Mouse (Mus musculus) cerebral cortex, adult 2 months (tissue): Measurements from ENCODE around the gene Hao1.

Experiments used
- WGBS: fragments of 180-500 bp; shearing (Covaris S2); methylation state at CpG from one replicate; pipeline ENCODE4 v1.1.7; 2018; 5-methylcytosine and 5-hydroxymethylcytosine counted together

The Hao1 gene

GRCm38 (mm10) chr2:134554221-134554727 is at the start of gene Hao1:
Hao1 (minus strand) TSS chr2:134554368.
- 85% methylated on average over 8 of the region's 8 CpGs for WGBS

DNA sequence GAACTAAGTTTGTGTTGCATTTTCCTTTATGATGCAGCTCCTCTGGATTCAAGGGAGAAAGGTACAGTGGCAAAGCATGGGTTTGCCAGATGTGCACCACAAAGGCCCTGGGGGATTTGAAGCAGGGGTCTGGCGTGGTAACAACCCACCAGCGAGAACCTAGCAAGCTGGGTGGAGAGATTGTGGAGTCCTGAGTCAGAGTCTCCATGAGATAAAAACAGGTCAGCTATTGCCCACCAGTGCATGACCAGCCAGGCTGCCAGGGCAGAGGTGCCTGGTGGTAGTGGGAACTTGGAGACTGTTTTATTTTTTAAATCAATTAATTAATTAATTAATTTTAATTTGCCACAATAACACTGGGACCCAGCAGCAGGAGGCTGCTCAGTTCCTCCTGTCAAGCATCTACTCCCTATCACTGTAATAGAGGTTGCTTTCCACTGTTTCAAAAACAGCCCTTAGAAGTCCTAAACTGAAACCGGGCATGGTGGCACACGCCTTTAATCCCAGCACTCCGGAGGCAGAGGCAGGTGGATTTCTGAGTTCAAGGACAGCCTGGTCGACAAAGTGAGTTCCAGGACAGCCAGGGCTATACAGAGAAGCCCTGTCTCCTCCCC is 37.0 kb upstream of the Hao1 start:
- 96% methylated on average over 6 of the region's 6 CpGs for WGBS

DNA sequence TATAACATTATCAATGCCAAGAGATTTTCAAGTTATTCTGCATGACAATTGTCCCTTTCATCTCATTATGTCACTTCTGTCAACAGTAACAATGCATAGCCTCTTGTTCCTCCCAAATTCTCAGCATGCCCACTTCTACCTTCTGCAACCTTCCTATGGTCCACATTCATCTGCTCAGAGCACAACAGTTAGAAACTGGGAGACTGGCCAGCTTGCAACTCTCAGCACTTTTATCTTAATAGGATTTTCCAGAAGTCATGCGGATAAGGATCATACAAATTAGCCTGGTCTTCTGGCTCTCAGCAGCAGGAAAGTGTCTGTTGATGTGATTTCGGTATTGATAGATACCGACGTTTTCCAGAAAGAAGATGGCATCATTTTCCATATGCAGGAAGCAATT is 31.1 kb upstream of the Hao1 start:
- WGBS, result 55% methylated on average over 4 of the region's 4 CpGs

DNA sequence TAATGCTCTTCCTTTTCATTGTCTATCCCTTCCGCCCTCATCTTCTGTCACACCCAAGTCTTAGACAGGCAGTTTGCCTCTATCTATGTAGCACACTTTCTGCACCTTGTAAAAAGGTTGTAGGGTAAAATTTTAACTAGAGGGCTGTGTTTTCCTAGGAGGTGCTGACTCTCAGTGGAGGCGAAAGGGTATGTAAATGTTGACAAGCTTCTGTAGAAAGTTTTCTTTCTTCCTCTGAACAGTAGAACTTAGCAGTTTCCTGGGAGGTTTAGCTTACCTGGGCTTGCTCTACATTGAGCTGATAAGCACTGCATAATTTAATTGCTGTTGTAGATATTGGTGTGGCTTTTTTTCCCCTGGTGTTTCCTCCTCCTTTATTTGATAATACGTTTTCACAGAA is 5.3 kb upstream of the Hao1 start:
- WGBS, result 89% methylated on average over 3 of the region's 3 CpGs

DNA sequence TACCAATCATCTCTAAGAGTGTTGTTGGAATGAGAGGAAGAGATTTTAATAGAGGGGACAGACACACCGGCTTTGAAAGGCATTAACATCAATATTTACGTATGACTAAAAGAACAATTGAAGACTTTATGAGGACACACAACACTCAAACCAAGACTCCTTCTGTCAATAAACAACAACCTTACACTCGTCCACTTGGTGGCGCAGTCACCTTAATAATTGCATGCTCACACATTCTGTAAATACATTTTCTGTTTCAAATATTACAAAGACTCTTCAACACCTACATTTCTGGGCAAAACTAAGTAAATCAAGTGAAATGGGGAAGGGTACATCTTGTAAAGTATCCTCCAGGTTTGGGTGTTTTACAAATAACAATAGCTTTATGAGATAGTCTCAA is 4.4 kb downstream of the Hao1 start:
- 13% methylated on average over 4 of the region's 4 CpGs for WGBS

DNA sequence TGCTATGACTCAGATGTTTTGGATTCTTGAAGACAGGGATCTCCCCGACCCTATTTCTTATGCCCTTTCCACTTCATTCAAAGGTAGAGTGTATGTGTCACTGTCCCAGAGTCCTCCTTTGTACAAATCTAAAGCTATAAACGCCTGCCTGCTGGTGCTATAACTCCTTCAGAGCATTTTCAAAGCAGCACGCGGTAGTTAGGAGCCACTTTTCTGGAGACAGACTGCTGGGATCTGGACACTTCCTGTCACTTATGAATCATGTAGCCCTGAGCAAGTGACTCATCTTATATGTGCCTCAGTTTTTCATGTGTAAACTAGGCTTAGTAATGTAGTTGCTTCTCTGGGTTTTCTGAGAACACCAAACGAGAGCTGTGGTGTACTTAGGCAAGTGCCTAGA is 9.1 kb downstream of the Hao1 start:
- WGBS, result 39% methylated on average over 5 of the region's 5 CpGs

- WGBS, result 50% methylated on average over 8 of the region's 8 CpGs
These were observed 9.7 kb downstream of the Hao1 start for GRCm38 (mm10) chr2:134544321-134545065.

- WGBS, result 37% methylated on average over 2 of the region's 2 CpGs
These were observed 10.7 kb downstream of the Hao1 start for GRCm38 (mm10) chr2:134543501-134543900.

GRCm38 (mm10) chr2:134541019-134541418 is 13.1 kb downstream of the Hao1 start:
- WGBS, result 54% methylated on average over 5 of the region's 5 CpGs

DNA sequence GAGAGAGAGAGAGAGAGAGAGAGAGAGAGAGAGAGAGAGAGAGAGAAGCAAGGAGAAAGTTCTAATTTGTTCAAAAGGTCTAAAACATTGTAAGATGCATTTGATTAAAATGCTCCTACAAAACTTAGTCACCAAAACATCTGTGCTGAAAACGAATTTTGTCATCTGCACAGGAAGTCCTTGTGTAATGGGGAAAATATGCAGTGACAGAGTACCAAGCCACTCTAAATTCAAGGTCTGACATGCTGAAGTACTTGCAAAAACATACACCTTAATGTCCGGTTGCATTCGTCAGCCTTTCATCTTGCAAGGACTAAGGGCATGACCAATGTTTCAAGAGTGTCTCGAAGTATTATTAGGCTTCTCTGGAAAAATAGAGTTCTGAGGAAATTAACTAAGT is 15.7 kb downstream of the Hao1 start:
- 74% methylated on average over 4 of the region's 4 CpGs for WGBS

DNA sequence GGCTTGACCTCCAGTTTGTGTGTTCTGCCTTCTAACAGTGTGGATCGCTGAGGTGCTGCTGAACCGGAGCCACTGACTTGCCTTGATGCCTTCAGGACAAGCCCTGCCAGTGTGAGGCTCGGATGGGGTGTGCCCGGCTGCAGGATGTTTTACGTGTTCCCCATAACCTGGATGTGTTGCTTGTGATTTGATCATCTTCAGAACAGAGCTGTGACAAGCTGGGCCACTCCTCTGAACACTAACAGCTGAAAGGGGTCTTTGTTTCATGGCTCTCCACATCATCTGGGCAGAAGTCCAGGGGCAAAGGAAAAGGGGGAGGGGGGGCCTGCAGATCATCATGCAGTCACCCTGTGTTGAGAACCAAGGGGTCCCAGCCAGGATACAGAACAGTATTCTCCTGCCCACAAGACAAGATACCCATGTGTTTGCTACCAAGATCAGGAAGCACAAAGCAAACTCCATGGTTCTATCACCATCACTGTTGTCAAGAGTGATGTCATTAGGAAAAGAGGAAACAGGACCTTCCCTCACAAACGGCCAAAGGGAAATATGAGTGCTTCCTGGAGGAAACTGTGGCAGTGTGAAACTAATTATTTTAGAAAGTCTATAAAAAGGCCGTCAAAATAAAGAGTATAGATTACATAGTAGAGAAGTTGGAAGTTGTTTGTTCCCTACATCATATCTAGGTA is 25.9 kb downstream of the Hao1 start:
- WGBS, result 48% methylated on average over 7 of the region's 7 CpGs

DNA sequence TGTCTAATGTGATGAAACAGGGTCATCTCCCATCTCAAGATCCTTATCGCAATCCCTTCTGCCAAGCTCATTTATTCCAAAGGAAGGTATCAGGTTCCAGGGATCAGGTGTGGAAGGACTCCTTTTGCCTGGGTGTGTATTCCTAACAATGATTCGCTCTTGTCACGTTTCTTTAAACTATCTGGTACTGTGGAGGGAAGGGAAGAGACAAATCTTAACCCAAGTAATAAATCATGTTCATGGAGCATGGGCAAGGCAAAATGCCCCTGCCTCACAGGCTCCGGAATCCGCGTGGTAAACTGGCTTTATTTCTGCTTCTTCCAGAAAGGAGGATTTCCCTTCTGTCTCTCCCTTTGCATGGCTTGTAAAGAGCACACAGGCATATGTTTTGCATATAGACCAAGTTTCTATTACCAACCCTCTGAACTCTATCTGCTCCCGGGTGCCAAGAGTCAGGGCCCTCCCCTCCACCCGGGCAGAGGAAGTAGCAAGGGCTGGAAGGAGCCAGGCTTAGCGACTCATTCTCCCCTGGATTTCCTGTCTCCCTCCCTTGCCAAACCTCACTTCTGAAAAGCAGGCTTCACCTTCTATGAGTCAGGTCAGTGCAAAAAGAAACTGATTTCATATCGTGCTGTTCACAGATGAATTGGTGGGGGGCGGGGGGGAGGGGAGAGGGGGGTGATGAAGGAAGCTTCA is 26.6 kb downstream of the Hao1 start:
- WGBS, result 47% methylated on average over 11 of the region's 11 CpGs

GRCm38 (mm10) chr2:134499777-134500176 is 54.4 kb downstream of the Hao1 start:
- 91% methylated on average over 3 of the region's 3 CpGs for WGBS

DNA sequence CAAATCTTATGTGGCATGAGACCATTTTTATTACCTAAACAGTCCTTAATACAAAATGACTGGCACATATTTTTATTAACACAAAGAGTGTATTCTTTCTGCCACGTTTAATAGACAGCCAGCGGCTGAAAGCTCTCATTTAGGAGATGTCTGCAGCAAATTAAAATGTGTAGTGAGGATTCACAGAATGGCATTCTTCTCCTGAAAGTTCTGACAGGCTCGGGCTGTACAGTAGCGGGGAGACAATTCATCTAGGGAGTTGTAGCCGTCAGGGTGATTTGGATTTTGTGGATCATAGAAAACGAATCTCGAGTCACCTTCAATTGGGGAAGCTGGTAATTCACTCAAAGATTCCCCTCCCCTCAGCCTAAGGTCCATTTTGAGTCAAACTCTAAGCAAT is 55.7 kb downstream of the Hao1 start:
- WGBS, result 52% methylated on average over 7 of the region's 7 CpGs

- WGBS, result 89% methylated on average over 6 of the region's 6 CpGs
These were observed 65.5 kb downstream of the Hao1 start for GRCm38 (mm10) chr2:134488671-134489070.

DNA sequence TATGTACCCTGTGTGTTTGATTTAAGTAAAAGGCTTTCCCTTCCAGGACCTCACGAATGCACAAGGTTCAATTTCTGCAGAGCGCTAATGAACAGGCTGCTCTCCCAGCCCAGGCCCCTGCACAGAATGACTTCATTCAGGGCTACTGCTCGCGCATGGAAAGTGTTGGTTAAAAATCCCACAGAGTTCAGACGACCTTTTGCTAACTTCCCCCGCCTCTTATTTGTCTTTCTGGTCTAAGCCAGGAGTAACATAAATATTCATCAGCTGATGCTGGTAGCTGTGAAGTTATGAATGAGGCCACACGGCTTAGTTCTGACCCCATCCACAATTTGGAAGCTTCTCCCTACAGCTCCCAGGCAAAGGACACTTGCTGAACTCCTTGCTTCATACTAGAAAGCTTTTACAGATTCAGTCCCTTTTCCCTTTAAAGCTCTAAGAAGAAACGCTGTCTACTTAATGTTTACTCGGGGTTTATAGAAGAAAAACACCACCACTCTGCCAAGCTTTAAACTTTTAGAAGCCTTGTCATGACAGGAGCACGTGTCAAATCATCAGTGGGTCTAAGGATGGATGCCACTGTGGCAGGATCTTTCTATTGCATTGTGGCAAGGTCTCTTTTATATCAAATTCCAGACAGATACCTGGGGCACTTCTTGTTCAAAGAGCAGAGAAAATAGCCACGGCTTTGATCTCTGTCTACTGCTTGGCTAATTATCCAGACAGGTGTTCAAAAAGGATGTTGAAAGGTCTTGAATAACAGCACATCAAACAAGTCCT is 67.9 kb downstream of the Hao1 start:
- WGBS, result 65% methylated on average over 11 of the region's 11 CpGs

- WGBS, result 40% methylated on average over 4 of the region's 4 CpGs
These were observed 71.5 kb downstream of the Hao1 start for GRCm38 (mm10) chr2:134482683-134483082.

GRCm38 (mm10) chr2:134481759-134482158 is 72.4 kb downstream of the Hao1 start:
- WGBS, result 3% methylated on average over 8 of the region's 8 CpGs

DNA sequence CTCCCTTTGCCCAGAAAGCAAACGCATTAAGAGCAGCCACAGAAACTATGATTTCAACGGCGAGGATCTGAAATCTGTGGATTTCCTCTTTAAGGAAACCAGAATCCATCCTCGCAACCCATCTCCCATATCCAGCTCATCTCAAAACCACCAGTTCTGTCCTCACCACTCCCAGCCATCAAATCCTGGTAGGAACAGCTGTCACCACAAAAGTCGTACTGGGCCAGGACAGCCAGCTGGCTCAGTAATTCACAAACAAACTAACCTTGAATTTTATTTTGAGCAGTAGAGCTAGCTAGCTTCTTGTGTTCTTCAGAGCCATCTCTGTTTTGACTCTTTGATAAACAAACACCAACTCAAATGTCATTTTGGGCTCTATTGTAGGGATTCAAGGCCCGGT is 73.0 kb downstream of the Hao1 start:
- WGBS, result 89% methylated on average over 6 of the region's 6 CpGs

GRCm38 (mm10) chr2:134465132-134465531 is 89.0 kb downstream of the Hao1 start:
- WGBS, result 82% methylated on average over 2 of the region's 2 CpGs

GRCm38 (mm10) chr2:134462321-134462720 is 91.8 kb downstream of the Hao1 start:
- 63% methylated on average over 6 of the region's 6 CpGs for WGBS
